Mouse (Mus musculus) lung, adult 18-20 months (tissue): Measurements from ENCODE around the gene Spn.
A peak's percentile ranks its signal among the peaks of the same experiment; 100 is the strongest.
"Not testable (repeated sequence)": the region's sequence is repeated elsewhere in the genome, so short reads cannot be mapped to it uniquely, and the experiment has no call there.

Experiments used
- DNase-seq, 2 experiments: peaks; one replicate each; pipeline ENCODE4 v3.0.0; 2022; ENCODE audit warnings: mixed read lengths in 2 of 2

Spn gene

DNA sequence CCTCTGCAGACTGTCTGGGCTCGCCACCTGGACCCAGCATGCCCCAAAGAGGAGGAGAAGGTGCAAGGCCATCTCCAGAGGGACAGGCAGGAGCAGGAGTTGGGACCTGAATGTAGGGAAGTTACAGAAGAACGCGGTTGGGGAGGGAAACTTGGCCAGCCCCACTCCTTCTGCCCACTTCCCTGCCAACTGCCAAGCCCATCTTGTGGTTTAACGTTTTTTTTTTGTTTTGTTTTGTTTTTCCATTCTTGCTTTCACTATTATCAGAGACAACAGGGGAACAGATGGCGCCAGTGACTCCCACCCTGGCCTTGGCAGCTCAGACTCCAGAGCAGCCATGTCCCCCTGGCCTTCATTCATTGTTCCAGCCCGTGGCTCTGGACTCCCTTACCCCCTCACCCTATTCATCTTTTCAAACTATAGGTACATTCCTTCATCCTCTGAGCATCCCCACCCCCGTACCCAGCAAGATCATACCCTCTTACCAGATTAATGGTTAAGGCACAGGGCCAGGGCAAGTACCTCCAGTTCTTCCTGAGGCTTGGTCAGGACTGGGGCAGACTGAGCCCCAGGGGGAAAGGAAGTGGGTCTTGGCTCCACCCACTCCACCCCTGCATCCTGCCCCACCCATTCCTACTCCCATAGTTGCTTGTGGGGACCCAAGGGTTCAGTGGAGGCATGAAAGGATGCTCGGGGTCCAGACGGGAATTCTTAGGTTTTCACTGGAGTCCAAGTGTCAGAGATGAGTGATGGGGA, at the start of gene Spn:
Gene Spn, minus strand, starts transcription at position 562 of the 756 bp plus-strand sequence.
- DNase-seq: peak in 1 of 2 experiments; percentile 28

DNA sequence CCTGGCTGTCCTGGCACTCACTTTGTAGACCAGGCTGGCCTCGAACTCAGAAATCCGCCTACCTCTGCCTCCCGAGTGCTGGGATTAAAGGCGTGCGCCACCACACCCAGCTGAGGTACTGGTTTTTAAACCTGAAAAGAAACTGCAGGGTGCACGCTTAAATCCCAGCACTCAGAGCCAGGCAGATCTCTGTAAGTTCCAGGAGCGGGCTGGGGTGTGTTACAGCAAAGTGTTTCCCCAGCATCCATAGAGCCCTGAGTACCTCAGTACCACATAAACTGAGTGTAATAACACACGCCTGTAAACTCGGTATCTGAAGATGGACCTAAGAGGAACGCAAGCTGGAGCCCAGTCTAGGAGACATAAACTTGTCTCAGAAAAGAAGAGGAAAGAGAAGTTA, 49.7 kb upstream of the Spn start:
- no peak for DNase-seq

GRCm38 (mm10) chr7:127185601-127186000, 48.0 kb upstream of the Spn start:
- no peak for DNase-seq

DNA sequence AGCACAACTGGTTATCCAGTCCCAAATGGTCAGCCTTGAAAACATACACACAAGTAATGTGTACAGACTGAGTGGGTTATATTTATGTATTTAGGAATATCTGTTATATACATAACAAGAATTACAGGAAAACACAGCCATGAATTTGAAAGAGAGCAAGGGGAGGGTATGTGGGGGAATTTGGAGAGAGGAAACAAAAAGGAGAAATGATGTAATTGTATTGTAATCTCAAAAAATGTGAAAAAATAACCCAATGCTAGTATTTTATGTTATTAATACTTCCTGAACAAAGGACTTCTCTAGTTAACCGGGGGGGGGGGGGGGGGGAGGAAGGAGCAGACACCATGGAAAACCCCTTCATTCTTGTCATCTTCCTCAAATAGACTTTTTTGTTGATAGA, 47.1 kb upstream of the Spn start:
- DNase-seq: no peak

DNA sequence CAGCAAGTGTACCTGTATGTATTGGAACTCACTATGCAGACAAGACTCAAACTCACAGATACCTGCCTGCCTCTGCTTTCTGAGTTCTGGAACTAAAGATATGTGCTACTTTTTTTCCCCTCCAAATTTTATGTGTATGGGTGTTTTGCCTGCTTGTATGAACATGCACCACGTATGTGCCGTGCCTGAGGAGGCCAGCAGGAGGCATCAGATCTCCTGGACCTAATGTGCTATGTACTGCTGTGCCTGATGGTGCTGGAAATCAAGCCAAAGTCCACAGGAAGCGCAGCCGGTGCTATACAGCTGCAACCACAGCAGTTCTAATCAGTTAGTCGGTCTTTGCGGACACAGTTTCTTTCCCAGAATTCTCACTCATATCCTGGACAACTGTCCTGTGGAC, 46.2 kb upstream of the Spn start:
- DNase-seq: no peak

DNA sequence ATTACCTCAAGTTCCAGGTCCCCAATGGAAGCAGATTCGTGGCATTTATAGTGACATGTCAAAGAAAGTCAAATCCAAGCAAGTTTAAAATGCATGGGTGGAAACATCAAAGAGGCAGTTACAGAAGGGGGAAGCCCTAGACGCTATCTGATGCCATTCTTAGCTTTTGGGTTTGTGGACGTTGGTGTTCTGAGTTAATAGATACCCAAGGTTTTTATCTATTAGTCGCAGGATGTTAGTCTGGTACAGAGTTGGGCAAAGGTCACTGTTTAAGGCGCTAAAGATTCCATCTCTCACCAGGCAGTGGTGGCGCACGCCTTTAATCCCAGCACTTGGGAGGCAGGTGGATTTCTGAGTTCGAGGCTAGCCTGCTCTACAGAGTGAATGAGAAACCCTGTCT, 45.7 kb upstream of the Spn start:
- DNase-seq: no peak

DNA sequence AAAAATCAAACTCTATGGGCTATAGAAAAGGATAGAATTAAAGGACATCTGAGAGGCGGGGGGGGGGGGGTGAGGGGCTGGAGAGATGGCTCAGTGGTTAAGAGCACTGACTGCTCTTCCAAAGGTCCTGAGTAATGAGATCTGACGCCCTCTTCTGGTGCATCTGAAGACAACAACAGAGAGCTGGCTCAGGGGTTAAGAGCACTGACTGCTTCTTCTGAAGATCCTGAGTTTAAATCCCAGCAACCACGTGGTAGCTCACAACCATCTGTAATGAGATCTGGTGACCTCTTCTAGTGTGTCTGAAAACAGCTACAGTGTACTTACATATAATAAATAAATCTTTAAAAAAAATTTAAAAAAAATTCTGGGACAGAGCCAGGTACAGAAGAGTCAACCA, 44.1 kb upstream of the Spn start:
- not testable (repeated sequence) for DNase-seq

DNA sequence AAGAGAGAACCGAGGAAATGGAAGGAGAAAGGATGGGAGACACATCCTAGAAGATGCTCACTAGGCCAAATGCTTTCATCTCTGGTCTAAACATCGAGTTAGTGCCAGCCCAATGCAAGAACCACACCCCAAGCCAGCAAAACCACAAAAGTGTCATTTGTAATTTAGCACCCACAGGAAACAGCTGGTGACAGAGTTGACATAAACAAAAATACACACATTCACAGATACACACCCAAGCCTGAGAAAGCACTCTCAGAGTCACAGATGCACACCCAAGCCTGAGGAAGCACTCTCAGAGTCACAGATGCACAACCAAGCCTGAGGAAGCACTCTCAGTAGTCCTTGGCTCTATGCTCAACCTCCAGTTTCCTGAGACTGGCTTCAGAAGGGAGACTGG, 43.2 kb upstream of the Spn start:
- no peak for DNase-seq

GRCm38 (mm10) chr7:127176937-127177336, 39.3 kb upstream of the Spn start:
- no peak for DNase-seq

DNA sequence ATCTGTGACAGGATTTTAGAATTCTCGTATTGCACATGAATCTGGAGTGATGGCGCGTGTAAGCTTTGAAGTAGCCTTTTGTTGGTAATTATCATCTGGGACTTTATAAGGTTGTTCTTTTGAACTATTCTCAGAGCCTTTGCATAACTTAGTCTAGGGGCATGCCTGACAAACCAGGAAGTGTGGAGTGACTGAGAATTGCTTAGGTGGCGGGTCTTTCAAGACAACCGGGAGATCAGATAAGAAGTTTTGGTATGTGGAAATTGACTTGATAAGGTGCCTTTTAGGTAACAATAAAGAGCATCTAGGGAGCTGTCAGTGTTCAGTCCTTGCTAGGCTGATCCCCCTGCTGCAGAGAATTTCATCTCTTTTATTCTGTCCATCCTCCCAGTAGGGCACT, 28.9 kb upstream of the Spn start:
- DNase-seq: no peak

DNA sequence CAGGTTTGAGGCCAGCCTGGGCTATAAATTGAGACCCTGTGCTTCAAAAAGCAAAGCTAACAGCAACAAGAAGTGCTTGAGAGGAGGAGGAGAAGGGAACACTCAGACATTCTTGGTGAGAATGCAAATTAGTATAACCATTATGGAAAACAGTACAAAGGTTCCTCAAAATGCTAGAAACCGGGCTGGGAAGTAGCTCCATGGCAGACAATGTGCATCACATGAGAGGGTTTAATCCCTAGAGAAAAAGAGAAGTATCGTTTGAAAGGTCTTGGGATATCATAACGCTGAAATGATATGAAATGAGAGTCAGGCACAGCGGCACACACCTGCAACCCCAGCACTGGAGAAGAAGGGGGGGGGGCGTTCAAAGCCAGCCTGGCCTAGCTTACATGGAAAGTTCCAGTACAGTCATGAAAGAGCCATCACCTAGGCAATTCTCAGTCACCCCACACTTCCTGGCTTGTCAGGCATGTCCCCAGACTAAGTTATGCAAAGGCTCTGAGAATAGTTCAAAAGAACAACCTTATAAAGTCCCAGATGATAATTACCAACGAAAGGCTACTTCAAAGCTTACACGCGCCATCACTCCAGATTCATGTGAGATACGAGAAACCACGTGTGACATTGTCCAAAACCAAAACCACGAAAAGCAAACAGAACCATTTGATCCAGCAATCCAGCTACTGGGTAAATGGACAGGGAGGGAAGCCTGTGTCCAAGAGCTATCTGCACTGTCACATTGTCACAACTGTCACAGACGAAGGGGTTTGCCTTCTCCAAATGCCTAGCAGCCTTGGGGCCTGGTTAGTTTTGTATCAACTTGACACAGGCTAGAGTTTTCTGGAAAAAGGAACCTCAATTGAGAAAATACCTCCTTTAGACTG, 28.2 kb upstream of the Spn start:
- DNase-seq: no peak

GRCm38 (mm10) chr7:127164002-127164401, 26.4 kb upstream of the Spn start:
- DNase-seq: no peak

- peak in 1 of 2 experiments; percentile 35 for DNase-seq
Measured at GRCm38 (mm10) chr7:127162546-127162945, 24.9 kb upstream of the Spn start.

- DNase-seq: no peak
Measured at GRCm38 (mm10) chr7:127157548-127157947, 19.9 kb upstream of the Spn start.

DNA sequence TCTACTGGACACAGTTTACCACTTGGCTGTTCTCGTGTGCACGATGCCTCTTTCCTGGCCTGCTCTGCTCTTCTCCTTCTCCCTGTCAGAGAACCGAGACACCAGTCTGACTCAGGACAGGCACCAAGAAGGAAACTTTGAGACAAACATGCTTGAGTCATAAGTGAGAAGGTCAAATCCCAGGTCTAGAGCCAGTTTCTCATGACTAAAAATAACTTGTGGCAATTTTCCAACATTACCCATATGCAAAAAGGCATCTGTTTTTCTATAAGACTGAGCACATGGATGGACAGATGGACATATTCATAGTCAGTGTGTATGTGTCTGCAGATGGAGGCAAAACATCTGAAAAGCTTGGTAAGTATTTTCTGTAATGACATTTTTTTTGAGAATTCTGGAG, 15.9 kb upstream of the Spn start:
- DNase-seq: no peak

DNA sequence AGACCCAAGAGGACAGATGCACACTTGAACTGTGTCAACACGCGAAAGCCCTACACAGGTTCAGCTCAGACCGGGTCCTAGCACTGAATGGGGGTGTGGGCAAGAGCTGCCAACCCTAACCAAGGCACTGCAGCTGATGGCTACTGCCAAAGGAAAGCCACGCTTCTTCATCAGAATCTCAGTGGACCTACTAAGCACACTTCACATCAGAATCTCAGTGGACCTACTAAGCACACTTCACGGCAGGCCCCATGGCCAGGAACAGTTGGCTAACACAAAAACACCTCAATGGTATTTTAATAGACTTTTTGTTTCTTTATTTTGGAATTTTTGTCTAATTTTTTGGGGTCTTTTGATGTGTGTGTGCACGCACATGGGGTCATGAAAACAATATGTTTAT, 14.8 kb upstream of the Spn start:
- DNase-seq: no peak

- peak; percentile 18 to 52 for DNase-seq
Measured at GRCm38 (mm10) chr7:127147901-127148300, 10.3 kb upstream of the Spn start.

- no peak for DNase-seq
Measured at GRCm38 (mm10) chr7:127146267-127146603, 8.6 kb upstream of the Spn start.

DNA sequence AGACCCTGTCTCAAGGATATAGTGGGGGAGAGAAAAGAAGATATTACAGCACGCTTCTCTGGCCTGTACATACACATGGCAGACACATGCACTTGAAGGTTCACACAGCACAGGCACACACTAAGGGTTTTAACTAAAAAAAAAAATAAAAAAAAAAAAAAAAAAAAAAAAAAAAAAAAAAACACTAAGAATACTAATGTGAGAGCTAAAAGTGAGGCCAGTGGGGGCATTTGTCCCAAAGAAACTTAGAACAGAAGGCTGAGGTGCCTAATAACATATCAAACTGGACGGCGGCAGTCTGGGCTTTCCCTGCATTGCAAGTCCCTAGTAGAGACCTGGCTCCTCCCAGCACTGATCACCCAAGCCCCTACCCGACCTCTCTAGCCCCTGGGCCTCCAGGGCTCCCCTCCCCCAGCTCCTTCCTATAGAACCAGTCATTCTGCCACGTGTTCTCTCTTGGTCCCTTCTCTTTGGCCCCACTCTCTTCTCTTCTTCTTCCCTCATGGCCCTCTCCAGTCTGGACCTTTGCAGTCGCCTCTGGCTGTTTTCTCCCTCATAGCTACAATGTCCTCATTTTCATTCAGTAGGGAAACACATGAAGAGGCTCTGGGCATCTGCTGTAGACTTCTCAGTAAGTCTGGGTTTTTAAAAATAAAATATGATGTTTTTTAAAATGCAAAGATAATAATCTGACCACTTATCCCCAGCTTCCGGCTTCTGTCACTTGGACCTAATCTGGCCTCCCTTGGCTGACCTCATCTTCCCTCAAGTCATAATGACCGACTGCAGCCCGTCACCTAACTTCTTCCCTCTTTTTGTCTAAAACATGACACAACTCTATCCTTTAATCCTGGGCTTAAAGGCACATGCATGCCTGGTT, 8.0 kb upstream of the Spn start:
- DNase-seq: no peak

- no peak for DNase-seq
Measured at GRCm38 (mm10) chr7:127144412-127144811, 6.8 kb upstream of the Spn start.

- DNase-seq: no peak
Measured at GRCm38 (mm10) chr7:127142666-127143065, 5.0 kb upstream of the Spn start.

DNA sequence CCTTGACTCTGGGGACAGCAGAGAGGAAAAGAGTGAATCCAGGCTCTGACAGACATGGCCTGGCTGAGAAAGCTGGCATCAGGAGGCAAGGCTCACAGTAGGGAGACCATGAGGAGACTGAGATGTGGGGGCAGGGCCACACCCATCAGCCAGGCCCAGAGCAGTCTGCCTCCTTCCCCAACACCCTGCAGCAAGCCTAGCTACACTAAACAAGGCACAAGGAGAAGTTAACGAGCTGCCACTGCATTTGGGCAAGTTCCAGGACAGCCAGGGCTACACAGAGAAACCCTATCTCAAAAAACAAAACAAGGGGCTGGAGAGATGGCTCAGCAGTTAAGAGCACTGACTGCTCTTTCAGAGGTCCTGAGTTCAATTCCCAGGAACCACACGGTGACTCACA, 4.6 kb upstream of the Spn start:
- no peak for DNase-seq
